Mouse (Mus musculus) right cerebral cortex, adult 18-20 months (tissue): ENCODE measurements around the gene Gm3542.
"Not testable (repeated sequence)": the region's sequence is repeated elsewhere in the genome, so short reads cannot be mapped to it uniquely, and the experiment has no call there.

Experiments
- DNase-seq: peaks from one replicate; pipeline ENCODE4 v3.0.0; 2022; ENCODE audit warnings: mixed read lengths

Gm3542 gene

DNA sequence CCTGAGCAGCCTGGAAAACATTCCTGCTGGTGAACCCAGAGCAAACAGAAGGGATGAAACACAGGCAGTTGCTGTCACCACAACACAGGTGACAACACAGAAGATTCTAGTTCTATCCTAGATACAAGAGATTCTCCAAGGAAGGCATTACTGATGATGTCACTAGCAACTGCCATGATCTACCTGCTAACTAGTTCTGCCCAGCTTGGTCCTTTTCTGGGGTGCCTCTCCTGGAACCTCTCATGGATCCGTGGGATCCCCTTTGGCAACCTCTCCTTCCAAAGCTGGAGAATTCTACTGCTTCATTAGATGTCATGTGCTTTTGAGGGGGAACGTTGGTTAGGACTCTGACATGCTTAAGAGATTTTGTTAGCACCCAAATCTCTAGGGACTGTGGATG, at the start of gene Gm3542:
Gene Gm3542, minus strand, starts transcription at position 101 of the 400 bp plus-strand sequence.
- not testable (repeated sequence) for DNase-seq
